In the genomic region with DNA sequence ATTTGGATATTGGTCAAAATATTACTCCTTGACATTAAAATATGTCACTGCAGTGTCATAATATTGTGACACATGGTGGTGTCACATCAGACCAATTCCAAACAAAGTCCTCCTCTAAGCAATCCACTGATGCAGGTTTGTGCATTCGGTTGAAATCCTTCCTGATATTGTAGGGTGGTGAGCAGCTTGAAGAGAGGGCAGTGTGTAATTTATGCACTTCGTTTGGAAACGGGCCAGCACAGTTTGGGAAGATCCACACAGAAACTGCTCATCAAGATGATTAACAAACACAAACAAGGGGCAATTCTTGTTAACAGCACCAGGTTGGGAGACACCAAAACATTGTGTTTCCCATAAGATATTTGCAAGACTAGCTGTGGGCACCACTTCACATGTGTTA, we compare ENCODE assay signal across 26 mouse cellular contexts.
DNase-seq lines count a peak whose midpoint lies in the region; ATAC-seq and TF ChIP-seq lines count a peak whose summit lies in the region.
"Had no signal": no experiment of that assay in that cellular context is flagged by ENCODE, and none has a peak within 500 bp of the region (broad histone marks: within the 10 kb centered on the region; RNA-seq: fewer than 3 reads in every experiment).

No protein-coding gene starts in this region.

- peak; percentile 65 for ATAC-seq in forebrain, embryonic 13.5 days
- no peak for ATAC-seq in kidney, embryonic 14.5 days (ENCODE audit: low FRiP score, low TSS enrichment)
- ATAC-seq: hindbrain, embryonic 16.5 days; intestine, embryonic 15.5 days; midbrain, embryonic 15.5 days; Patski had no signal

- WGBS in forebrain, embryonic 13.5 days: 46% methylated on average over 3 of the region's 3 CpGs
- 91% methylated on average over 3 of the region's 3 CpGs for WGBS in forebrain, embryonic 10.5 days
- 77% methylated on average over 3 of the region's 3 CpGs for WGBS in kidney, embryonic 14.5 days

- H3K9ac ChIP-seq in forebrain, embryonic 13.5 days: no peak overlapping the region
- H3K9ac ChIP-seq in kidney, embryonic 14.5 days (ENCODE audit: low read depth, low read length): no peak overlapping the region
- H3K9ac ChIP-seq: intestine, embryonic 15.5 days; liver, embryonic 15.5 days; lung, embryonic 14.5 days; midbrain, embryonic 15.5 days had no signal

- no peak for TF ChIP-seq POLR2A in brain, embryonic 14.5 days (IDR thresholded peaks at IDR 0.05; ENCODE audit: borderline replicate concordance, extremely low read depth, insufficient read depth, insufficient read length, poor library complexity, severe bottlenecking)

- no peak overlapping the region for H3K4me3 ChIP-seq in forebrain, embryonic 13.5 days
- H3K4me3 ChIP-seq in forebrain, embryonic 10.5 days: no peak overlapping the region
- H3K4me3 ChIP-seq in layer of hippocampus, adult 2 months: no peak overlapping the region
- H3K4me3 ChIP-seq in kidney, embryonic 14.5 days (ENCODE audit: low read length): no peak overlapping the region
- H3K4me3 ChIP-seq: hindbrain, embryonic 10.5 days; intestine, embryonic 15.5 days; liver, embryonic 15.5 days; midbrain, embryonic 15.5 days had no signal

- H3K27ac ChIP-seq in forebrain, embryonic 13.5 days: no peak overlapping the region
- H3K27ac ChIP-seq in forebrain, embryonic 10.5 days: no peak overlapping the region
- H3K27ac ChIP-seq in layer of hippocampus, adult 2 months: peak overlapping the region; percentile 53
- H3K27ac ChIP-seq in kidney, embryonic 14.5 days (ENCODE audit: low read depth, low read length): no peak overlapping the region
- H3K27ac ChIP-seq: hindbrain, embryonic 10.5 days; intestine, embryonic 15.5 days; kidney, postnatal 0 days; liver, embryonic 15.5 days; midbrain, embryonic 15.5 days had no signal

- H3K9me3 ChIP-seq in forebrain, embryonic 13.5 days (replicated peaks): no peaks in the 10 kb centered on the region
- H3K9me3 ChIP-seq in forebrain, embryonic 10.5 days: no peaks in the 10 kb centered on the region
- no peaks in the 10 kb centered on the region for H3K9me3 ChIP-seq in kidney, embryonic 14.5 days (ENCODE audit: control insufficient read depth, low read length)
- H3K9me3 ChIP-seq: hindbrain, embryonic 10.5 days; intestine, embryonic 15.5 days; liver, embryonic 15.5 days; midbrain, embryonic 15.5 days had no signal

- peaks cover 5% of the 10 kb centered on the region for H3K4me1 ChIP-seq in forebrain, embryonic 13.5 days
- no peaks in the 10 kb centered on the region for H3K4me1 ChIP-seq in forebrain, embryonic 10.5 days
- H3K4me1 ChIP-seq in kidney, embryonic 14.5 days (ENCODE audit: control insufficient read depth, insufficient read depth, low read length): no peaks in the 10 kb centered on the region
- H3K4me1 ChIP-seq: hindbrain, embryonic 10.5 days; intestine, embryonic 15.5 days; liver, embryonic 15.5 days; midbrain, embryonic 15.5 days had no signal

- H3K27me3 ChIP-seq in forebrain, embryonic 13.5 days: no peaks in the 10 kb centered on the region
- H3K27me3 ChIP-seq in forebrain, embryonic 10.5 days (ENCODE audit: poor library complexity, severe bottlenecking): no peaks in the 10 kb centered on the region
- H3K27me3 ChIP-seq in kidney, embryonic 14.5 days (ENCODE audit: control insufficient read depth, insufficient read depth, low read length): no peaks in the 10 kb centered on the region
- H3K27me3 ChIP-seq: intestine, embryonic 15.5 days; liver, embryonic 15.5 days; midbrain, embryonic 15.5 days had no signal

- no peaks in the 10 kb centered on the region for H3K36me3 ChIP-seq in forebrain, embryonic 13.5 days (ENCODE audit: poor library complexity, severe bottlenecking)
- H3K36me3 ChIP-seq in forebrain, embryonic 10.5 days (replicated peaks): no peaks in the 10 kb centered on the region
- no peaks in the 10 kb centered on the region for H3K36me3 ChIP-seq in kidney, embryonic 14.5 days (ENCODE audit: control insufficient read depth, insufficient read depth, low read length)
- H3K36me3 ChIP-seq: hindbrain, embryonic 10.5 days; intestine, embryonic 15.5 days; liver, embryonic 15.5 days; midbrain, embryonic 15.5 days had no signal

- H3K4me2 ChIP-seq in forebrain, embryonic 13.5 days: no peak overlapping the region
- H3K4me2 ChIP-seq in kidney, embryonic 14.5 days (replicated peaks; ENCODE audit: low read depth, low read length): no peak overlapping the region
- H3K4me2 ChIP-seq: intestine, embryonic 15.5 days; liver, embryonic 15.5 days; lung, embryonic 14.5 days; midbrain, embryonic 15.5 days had no signal

- no peak for TF ChIP-seq CTCF in layer of hippocampus, adult 2 months (conservative IDR thresholded peaks at IDR 0.05)
- no peak for TF ChIP-seq CTCF in brain, embryonic 14.5 days (IDR thresholded peaks at IDR 0.05; ENCODE audit: borderline replicate concordance, extremely low read depth, insufficient read depth, insufficient read length)

- no peak for DNase-seq in forebrain, embryonic 10.5 days (ENCODE audit: extremely low spot score, low spot score)
- no peak for DNase-seq in layer of hippocampus, adult 2 months (ENCODE audit: low spot score in 2 of 2)
- no peak for DNase-seq in layer of hippocampus, adult 11-12 months (ENCODE audit: low spot score)
- peak; percentile 52 for DNase-seq in retina, postnatal 1 day
- DNase-seq in retina, embryonic 14.5 days (ENCODE audit: low spot score): no peak
- peak; percentile 83 for DNase-seq in brain, embryonic 14.5 days (ENCODE audit: low read depth)
- DNase-seq: adrenal gland, postnatal 10 days; cerebellum, adult 18-20 months; gastrocnemius, postnatal 10 days; heart, postnatal 14 days; kidney, adult 2 months; kidney, postnatal 4 days; layer of hippocampus, adult 9-11 months; lung, embryonic 14.5 days; lung, postnatal 14 days; thymus, adult 2 months; thymus, postnatal 36 days had no signal

Comparison
In these comparisons a context has a peak if more than half of its experiments do, and no peak if none do; other contexts are left out.
1. DNase-seq: peak in retina, postnatal 1 day (single experiment) and brain, embryonic 14.5 days (single experiment); none in forebrain, embryonic 10.5 days (single experiment), layer of hippocampus, adult 2 months (0 of 2), layer of hippocampus, adult 11-12 months (single experiment) and retina, embryonic 14.5 days (single experiment).